Mouse (Mus musculus) G1E (cell line): ENCODE data around the gene Zfp810.

Experiments
- CTCF ChIP-seq: IDR thresholded peaks from 2 replicates; pipeline ENCODE4 v1.5.1; 2012; ENCODE audit warnings: low read depth, low read length, inconsistent platforms, mixed read lengths
- GATA1 ChIP-seq: IDR thresholded peaks from 2 replicates; pipeline ENCODE4 v1.6.1; 2012; ENCODE audit warnings: borderline replicate concordance, low read length, inconsistent platforms, mixed read lengths
- GATA2 ChIP-seq: IDR thresholded peaks from 2 replicates; pipeline ENCODE4 v1.6.1; 2012; ENCODE audit warnings: low read depth, low read length, inconsistent platforms, borderline replicate concordance
- POLR2AphosphoS5 ChIP-seq: IDR thresholded peaks from 2 replicates; pipeline ENCODE4 v1.6.1; 2012; ENCODE audit warnings: low read depth, low read length, inconsistent platforms; ENCODE audit not compliant: insufficient replicate concordance
- TAL1 ChIP-seq: conservative IDR thresholded peaks from 2 replicates; pipeline ENCODE4 v1.6.1; 2012; ENCODE audit warnings: low read depth, low read length, inconsistent platforms, mixed read lengths

- TF ChIP-seq CTCF (no peak), POLR2AphosphoS5 (no peak), GATA1 (no peak), TAL1 (no peak), GATA2 (no peak)
Observed at GRCm38 (mm10) chr9:22355919-22356318, 48.5 kb upstream of the Zfp810 start.
